Mouse (Mus musculus) c-Kit-positive CD71-positive TER-119-negative erythroid progenitor cells, embryonic 14.5 days (primary cell): ENCODE measurements around the gene Zc2hc1b.
A peak's percentile ranks its signal among the peaks of the same experiment; 100 is the strongest.
"Not testable (repeated sequence)": the region's sequence is repeated elsewhere in the genome, so short reads cannot be mapped to it uniquely, and the experiment has no call there.

ENCODE experiments used
- DNase-seq: peaks from one replicate; pipeline ENCODE4 v3.0.0-alpha.2; 2013; ENCODE audit warnings: low read depth

The Zc2hc1b gene

DNA sequence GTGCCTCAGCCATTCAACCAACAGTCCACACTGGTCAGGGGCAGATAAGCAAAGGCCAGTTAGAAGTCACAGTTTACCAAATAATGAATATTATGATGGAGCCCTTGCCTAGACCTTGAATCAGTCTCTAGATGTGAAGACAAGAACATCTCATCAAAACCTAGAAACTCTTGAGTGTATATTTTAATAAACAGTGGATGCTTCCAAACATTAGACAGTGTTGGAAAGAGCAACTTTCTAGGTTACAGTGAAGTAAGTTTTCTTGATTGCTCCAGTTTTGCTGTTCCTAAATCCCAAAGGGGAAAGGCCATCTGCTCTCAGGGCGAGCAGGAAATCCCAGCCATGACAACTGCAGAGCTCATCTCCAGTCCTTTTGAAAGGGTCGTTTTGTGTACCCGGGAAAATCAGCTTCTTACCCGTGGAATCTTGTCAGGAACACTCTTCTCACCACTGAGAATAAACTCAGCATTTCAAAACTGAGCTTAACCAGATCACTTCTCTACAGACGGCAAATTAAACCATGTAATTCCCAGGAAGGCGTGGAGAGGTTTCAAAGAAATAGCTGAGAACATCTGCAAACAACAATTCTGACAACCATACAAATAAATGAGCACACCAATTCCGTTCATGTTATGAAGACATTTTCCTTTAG is at the start of gene Zc2hc1b:
Gene Zc2hc1b, minus strand, starts transcription at position 51 of the 652 bp plus-strand sequence.
- no peak for DNase-seq

- no peak for DNase-seq
Measured at GRCm38 (mm10) chr10:13225377-13226063, 47.7 kb upstream of the Zc2hc1b start.

GRCm38 (mm10) chr10:13222135-13222534 is 44.3 kb upstream of the Zc2hc1b start:
- DNase-seq, result no peak

DNA sequence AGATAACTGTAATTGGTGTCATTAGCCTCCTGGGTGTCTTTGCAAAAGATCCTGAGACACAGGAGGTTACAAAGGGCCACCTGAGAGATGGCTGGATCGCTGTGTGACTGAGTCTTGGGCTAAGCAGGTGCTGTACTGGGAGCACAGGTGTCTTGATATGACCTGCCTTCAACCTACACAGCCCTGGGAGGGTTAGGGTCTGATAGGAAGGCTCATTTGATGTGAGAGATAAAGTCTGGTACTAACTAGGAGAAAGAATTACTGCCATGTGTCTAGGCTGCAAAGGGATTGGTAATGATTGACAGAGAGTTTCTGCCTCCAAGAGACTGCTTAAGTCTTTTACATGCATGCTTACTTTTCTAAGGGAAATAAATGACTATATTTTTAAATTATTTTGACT is 42.2 kb upstream of the Zc2hc1b start:
- no peak for DNase-seq

- DNase-seq, result no peak
Measured at GRCm38 (mm10) chr10:13213956-13214355, 36.1 kb upstream of the Zc2hc1b start.

DNA sequence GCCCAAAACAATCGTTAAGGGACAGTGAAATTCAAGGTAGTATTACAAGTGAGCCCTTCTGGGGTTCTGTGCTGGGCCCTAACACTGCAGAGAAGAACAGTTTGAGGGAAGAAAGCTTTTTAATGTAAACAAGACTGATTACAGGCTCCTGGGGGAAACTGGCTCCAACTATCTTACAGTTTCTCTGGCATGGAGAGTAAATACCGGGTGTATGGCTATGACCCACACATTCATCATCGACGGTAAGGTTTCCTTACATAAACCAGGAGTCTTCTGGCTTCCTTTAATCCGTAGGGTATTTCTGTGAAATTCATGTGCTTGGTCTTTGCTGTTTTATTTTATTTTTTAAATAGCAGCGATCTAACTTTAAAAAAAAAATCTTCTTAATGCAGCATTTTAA is 35.0 kb upstream of the Zc2hc1b start:
- DNase-seq, result no peak

GRCm38 (mm10) chr10:13212326-13212725 is 34.5 kb upstream of the Zc2hc1b start:
- DNase-seq, result no peak

DNA sequence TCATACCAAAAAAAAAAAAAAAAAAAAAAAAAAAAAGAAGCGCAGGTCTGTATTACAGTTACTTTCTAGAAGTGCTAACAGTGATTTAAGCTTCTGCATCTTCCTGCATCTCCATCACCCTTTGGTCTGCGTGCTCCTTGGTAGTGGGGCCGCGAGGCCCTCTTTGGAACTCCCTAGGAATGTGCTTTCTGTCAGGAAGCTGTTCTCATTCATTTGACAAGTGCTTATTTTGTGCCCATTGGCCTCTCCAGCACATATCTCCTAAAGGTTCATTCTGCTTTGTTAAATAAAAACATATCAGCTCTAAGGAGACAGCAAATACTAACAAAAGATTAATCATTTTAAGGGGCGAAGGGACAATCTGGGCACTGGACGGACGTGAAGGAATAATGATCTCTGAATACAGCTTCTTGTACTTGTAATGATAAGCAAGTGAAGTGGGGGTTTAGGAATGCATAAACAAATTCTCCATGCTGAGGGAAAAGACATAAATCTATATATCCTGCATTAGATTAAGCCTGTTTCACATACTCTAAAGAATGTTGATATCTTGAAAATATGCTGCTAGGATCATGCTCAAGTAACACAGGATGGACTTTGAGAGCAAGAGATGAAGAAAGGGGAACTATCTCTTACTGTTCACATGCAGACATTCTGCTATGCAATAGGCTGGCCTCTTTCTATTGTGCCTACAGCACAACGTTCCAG is 32.3 kb upstream of the Zc2hc1b start:
- DNase-seq, result no peak

DNA sequence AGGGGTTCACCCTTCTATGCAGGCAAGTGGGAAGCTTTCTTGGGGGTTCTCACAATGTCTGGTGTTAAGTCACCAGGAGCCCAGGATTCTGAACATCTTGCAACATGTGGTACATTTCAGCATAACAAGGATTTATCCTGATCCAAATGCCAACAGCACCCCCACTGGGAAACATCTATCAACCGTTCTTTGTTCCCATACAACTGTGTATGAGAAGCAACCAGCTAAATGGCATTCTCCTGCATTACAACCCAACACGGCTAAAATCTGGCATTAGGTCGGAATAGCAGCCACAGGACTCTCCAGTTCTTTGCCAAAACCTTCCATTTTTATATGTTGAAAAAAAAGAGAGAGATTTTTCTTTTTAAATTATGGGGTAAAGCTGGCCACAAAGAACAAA is 31.7 kb upstream of the Zc2hc1b start:
- no peak for DNase-seq

GRCm38 (mm10) chr10:13209061-13209460 is 31.2 kb upstream of the Zc2hc1b start:
- no peak for DNase-seq

DNA sequence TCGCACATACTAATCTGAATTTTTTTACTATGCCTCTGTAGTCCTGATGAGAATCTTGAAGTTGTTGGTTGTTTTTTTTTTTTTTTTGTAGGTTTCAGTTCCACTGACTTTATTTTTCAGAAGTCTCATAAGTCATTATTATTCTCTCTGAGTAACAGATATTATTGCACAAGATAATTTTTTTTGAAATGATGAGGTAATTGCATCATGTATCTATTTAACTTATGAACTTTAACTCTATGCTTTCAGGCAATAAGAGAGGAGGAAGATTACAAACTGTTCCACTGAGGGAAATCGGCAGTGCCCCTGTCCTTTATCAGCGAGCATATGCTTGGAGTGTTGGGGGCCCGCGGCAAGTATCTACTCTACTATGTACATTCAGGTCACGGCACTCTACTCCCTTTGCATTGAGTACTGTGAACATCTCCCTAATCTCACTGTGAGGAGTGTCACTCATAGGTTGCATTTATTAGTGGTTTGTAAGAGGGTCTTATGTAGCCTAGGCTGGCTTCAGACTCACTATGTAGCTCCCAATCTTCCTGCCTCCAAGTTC is 24.0 kb upstream of the Zc2hc1b start:
- DNase-seq, result peak; percentile 48

- DNase-seq, result no peak
Measured at GRCm38 (mm10) chr10:13200862-13201261, 23.0 kb upstream of the Zc2hc1b start.

GRCm38 (mm10) chr10:13199234-13199633 is 21.4 kb upstream of the Zc2hc1b start:
- no peak for DNase-seq

GRCm38 (mm10) chr10:13196872-13197507 is 19.2 kb upstream of the Zc2hc1b start:
- DNase-seq, result no peak

- DNase-seq, result not testable (repeated sequence)
Measured at GRCm38 (mm10) chr10:13193496-13193895, 15.7 kb upstream of the Zc2hc1b start.

- peak; percentile 89 for DNase-seq
Measured at GRCm38 (mm10) chr10:13192731-13193351, 15.0 kb upstream of the Zc2hc1b start, which contains the start of gene Ltv1. Gene Ltv1 (minus strand): TSS chr10:13193168.

DNA sequence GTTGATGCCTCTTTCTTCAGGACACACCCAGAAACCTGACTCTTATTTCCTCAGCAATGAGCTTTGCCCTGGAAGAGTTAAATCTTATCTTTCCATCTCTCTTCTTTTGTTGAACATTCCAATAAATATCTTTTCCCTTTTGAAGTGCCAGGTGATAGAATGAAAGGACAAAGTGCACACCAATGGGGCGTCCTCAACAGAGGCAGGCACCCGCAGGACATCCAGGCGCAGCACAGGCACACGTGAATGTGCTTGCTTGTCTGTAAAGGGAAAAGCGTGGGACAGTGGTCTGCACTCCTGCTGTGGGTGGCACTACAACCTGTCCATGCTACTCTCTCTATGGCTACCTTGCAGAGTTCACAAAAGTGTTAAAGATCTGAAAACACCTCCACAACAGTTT is 12.1 kb upstream of the Zc2hc1b start:
- DNase-seq, result no peak

- DNase-seq, result no peak
Measured at GRCm38 (mm10) chr10:13186754-13187153, 8.9 kb upstream of the Zc2hc1b start.

DNA sequence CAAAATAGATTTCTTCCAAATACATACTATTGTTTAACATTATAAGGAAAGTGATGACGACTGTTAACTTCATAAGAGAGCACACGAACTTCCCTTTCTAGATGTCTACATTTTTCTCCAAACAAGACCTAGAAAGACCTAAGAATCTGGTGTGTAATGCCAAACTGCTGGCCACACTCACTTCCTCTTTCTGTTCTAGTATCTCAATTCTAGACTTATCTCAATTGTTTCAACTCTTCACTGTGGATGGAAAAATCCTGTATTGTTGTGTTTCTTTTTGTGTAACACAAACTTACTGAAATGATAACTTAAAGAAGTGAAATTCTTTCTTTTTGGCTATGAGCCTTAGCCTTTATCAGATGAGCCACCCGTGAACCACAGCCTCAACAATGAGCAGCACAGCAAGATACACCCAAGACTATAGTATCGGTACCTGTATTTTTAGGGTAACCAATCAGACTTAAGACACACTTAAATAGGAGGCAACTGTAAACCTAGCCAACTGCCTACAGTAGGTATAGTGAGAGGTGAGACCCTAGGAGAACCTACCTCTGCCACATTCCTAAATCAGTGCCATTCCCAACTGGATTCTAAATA is 6.4 kb upstream of the Zc2hc1b start:
- DNase-seq, result no peak

- no peak for DNase-seq
Measured at GRCm38 (mm10) chr10:13180211-13180610, 2.4 kb upstream of the Zc2hc1b start.

DNA sequence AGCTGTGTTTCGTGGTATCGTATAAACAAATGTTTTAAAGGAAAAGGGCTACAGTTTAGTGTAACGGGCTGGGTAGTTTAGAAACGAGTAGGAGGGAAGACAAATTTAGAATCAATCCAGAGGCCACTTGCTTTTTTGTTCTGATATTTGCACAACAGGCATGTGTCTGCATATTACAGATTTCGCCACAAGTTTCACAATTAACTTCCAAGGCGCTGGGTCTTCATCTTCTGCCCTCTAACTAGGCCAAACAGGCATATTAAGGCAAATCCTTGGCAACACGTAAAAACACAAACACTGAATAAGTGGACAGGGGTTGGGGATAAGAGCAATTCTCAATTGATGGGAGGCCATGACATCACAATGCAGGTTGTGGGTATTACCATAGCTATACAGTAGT is 2.0 kb downstream of the Zc2hc1b start:
- no peak for DNase-seq
